Mouse (Mus musculus) embryonic fibroblast, embryonic 13.5 days (primary cell): ENCODE measurements around the gene Gp1ba.

Experiments
- CTCF ChIP-seq: IDR thresholded peaks from 2 replicates; pipeline ENCODE4 v1.5.1; 2011; ENCODE audit warnings: mild to moderate bottlenecking, control low read depth, low read length, moderate library complexity, borderline replicate concordance; ENCODE audit not compliant: insufficient read depth
- POLR2A ChIP-seq: IDR thresholded peaks from 2 replicates; pipeline ENCODE4 v1.6.1; 2011; ENCODE audit warnings: low read depth, mild to moderate bottlenecking, control low read depth, low read length, moderate library complexity

DNA sequence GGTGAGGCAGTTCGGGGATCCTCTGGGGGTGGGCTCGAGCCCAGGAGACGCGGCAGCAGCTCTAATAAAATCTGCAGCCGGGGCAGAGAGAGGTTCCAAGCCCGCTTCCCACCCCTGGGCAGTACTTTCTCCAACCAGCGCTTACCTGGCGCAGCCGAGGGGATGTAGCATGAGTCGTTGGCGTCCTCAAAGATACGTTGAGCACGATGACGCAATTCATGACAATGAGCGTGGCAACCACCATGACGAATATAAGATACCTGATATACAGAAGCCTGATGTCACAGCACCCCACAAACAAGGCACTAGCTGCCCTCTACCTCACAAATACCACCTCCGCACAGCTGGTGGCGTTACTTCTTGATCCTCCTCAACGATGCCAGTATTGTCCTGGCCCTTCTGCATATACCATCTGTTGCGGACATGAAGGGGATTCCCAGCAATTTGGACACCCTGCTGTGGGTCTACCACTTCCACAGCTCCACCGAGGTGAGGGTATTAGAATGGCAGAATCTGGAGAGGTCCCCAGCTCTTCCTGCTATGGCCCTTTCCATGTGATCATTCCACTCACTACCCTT lies 23.3 kb upstream of the Gp1ba start, which contains the start of gene 4930544D05Rik:
- TF ChIP-seq POLR2A (no peak), CTCF (no peak)
